Mouse (Mus musculus) bone marrow, adult 2 months (tissue): Measurements from ENCODE around the gene Dock2. TPM values are rescaled to one million over a fixed set of nuclear protein-coding genes. Genes with fewer than 3 reads are reported as not detected.

Experiments used
- H3K27ac ChIP-seq: fragments of 200-500 bp; 2 replicates; pipeline ENCODE4 v1.5.1; 2012; ENCODE audit warnings: low read depth, mild to moderate bottlenecking, control low read depth, inconsistent platforms, low read length; ENCODE audit not compliant: control insufficient read depth, poor library complexity, insufficient read depth
- H3K4me1 ChIP-seq: fragments of 200-500 bp; 2 replicates; pipeline ENCODE4 v1.6.1; 2011; ENCODE audit warnings: low read length; ENCODE audit not compliant: control insufficient read depth, insufficient read depth
- H3K4me3 ChIP-seq: fragments of 200-500 bp; replicated peaks from 2 replicates; pipeline ENCODE3; 2011; ENCODE audit warnings: mild to moderate bottlenecking, low read depth, low read length, control low read depth; ENCODE audit not compliant: control insufficient read depth
- CTCF ChIP-seq: fragments of 200-500 bp; IDR thresholded peaks from 2 replicates; pipeline ENCODE4 v1.5.1; 2011; ENCODE audit warnings: low read length, control low read depth; ENCODE audit not compliant: control insufficient read depth, insufficient read depth
- POLR2A ChIP-seq: fragments of 200-500 bp; IDR thresholded peaks from 2 replicates; pipeline ENCODE4 v1.6.1; 2011; ENCODE audit warnings: low read depth, mild to moderate bottlenecking, control low read depth, low read length, borderline replicate concordance; ENCODE audit not compliant: control insufficient read depth
- WGBS: fragments of 180-500 bp; shearing (Covaris S2); methylation state at CpG from one replicate; pipeline ENCODE4 v1.1.7; 2018; 5-methylcytosine and 5-hydroxymethylcytosine counted together
- polyA plus RNA-seq: library from polyadenylated mRNA; stranded (reverse); fragments of >200 nt; gene quantifications from 2 replicates; pipeline ENCODE4 v1.2.4, GENCODE M21; 2011; ENCODE audit warnings: low replicate concordance; ENCODE audit not compliant: missing spikeins, insufficient read depth, insufficient read length

Gene Dock2
- polyA plus RNA-seq, 1 experiment: 44.9 TPM

DNA sequence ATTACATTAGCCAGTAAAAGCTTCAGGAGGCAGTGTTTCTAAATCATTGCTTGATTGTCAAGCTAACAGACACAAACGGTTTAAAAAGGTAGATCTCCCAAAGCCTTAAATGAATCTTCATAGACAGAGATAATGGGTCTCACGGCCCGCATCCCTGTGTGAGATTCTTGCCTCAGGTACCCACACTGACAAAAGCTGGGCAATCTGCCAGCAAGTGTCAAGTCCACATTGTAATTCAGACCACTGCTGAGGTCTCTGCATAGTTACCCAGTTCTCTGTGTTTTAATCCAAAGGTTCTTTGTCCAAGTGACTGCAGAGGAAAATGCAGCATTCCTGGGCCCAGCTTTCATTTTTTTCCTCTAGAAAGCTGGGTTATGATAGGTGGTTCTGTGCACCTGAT is 315.1 kb downstream of the Dock2 start:
- TF ChIP-seq CTCF (no peak), POLR2A (no peak)
- no peaks in the 10 kb centered on the region for H3K4me1 ChIP-seq
- no peak overlapping the region for H3K27ac ChIP-seq
- WGBS: 78% methylated on average over 3 of the region's 3 CpGs
- no peak overlapping the region for H3K4me3 ChIP-seq

DNA sequence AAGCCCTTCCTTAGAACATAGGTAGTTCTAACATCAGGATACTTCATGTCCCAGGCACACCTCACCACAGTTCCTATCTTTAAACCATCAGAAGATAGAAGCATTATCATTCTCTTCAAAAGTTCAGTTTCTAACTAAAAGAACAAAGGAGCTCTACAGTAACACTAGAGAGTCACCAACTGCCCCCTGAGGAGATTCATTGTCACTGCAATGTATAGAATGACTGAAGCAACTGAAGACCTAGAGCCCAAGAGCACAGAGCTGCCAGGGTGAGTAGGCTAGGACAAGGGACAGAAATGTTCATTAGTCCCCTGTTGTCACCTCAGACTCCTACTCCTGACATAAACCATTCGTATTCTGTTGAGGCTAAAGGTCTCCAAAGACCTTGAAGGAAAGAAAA is 316.6 kb downstream of the Dock2 start:
- Histone ChIP-seq H3K4me1 (no peaks in the 10 kb centered on the region), H3K4me3 (no peak overlapping the region), H3K27ac (no peak overlapping the region)
- TF ChIP-seq CTCF (no peak), POLR2A (no peak)
- 77% methylated on average over 1 of the region's 1 CpGs for WGBS

DNA sequence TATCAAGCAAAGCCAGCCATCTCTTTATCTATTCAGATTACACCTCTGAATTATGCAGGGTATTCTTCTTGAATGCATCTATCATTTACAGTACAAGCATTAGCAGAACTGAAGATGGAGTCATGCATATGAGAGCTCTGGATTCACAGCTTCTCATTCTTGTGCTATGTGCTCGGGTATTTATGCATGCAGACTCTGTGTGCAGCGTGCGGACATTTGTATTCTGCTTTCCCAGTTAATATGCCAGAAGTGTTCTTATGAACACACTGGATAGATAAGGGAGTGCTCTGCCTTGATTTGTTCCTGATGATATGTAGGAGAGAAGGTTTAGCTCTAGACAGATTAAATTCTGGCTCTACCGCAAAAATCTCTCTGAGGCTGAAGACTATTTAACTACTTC is 333.7 kb downstream of the Dock2 start:
- 84% methylated on average over 4 of the region's 4 CpGs for WGBS
- Histone ChIP-seq H3K4me1 (no peaks in the 10 kb centered on the region), H3K27ac (no peak overlapping the region), H3K4me3 (no peak overlapping the region)
- no peak for TF ChIP-seq CTCF
- no peak for TF ChIP-seq POLR2A

- no peak overlapping the region for H3K27ac ChIP-seq
- 54% methylated on average over 4 of the region's 4 CpGs for WGBS
- no peak overlapping the region for H3K4me3 ChIP-seq
- no peak for TF ChIP-seq POLR2A
- no peaks in the 10 kb centered on the region for H3K4me1 ChIP-seq
Observed at GRCm38 (mm10) chr11:34447891-34448290, 335.8 kb downstream of the Dock2 start.

- Histone ChIP-seq H3K4me1 (no peaks in the 10 kb centered on the region), H3K4me3 (no peak overlapping the region), H3K27ac (no peak overlapping the region)
- no peak for TF ChIP-seq POLR2A
- no peak for TF ChIP-seq CTCF
- 62% methylated on average over 2 of the region's 2 CpGs for WGBS
Observed at GRCm38 (mm10) chr11:34438429-34438828, 345.3 kb downstream of the Dock2 start.

GRCm38 (mm10) chr11:34437446-34437845 is 346.2 kb downstream of the Dock2 start:
- WGBS: 73% methylated on average over 1 of the region's 1 CpGs
- H3K27ac ChIP-seq: no peak overlapping the region

GRCm38 (mm10) chr11:34431978-34432377 is 351.7 kb downstream of the Dock2 start:
- 87% methylated on average over 2 of the region's 2 CpGs for WGBS
- H3K4me3 ChIP-seq: no peak overlapping the region
- TF ChIP-seq POLR2A: no peak
- TF ChIP-seq CTCF: no peak
- no peaks in the 10 kb centered on the region for H3K4me1 ChIP-seq
- no peak overlapping the region for H3K27ac ChIP-seq

More at GRCm38 (mm10) chr11:34437446-34437845, 346.2 kb downstream of the Dock2 start:
- H3K4me1 ChIP-seq: no peaks in the 10 kb centered on the region
- TF ChIP-seq CTCF (no peak), POLR2A (no peak)
- no peak overlapping the region for H3K4me3 ChIP-seq

GRCm38 (mm10) chr11:34431371-34431770 is 352.3 kb downstream of the Dock2 start:
- H3K4me1 ChIP-seq: no peaks in the 10 kb centered on the region
- no peak overlapping the region for H3K27ac ChIP-seq
- 80% methylated on average over 5 of the region's 5 CpGs for WGBS
- TF ChIP-seq POLR2A: no peak
- no peak for TF ChIP-seq CTCF
- H3K4me3 ChIP-seq: no peak overlapping the region

GRCm38 (mm10) chr11:34430940-34431339 is 352.8 kb downstream of the Dock2 start:
- TF ChIP-seq CTCF (no peak), POLR2A (no peak)
- whole genome bisulfite sequencing: 90% methylated on average over 4 of the region's 4 CpGs
- Histone ChIP-seq H3K4me3 (no peak overlapping the region), H3K4me1 (no peaks in the 10 kb centered on the region), H3K27ac (no peak overlapping the region)

DNA sequence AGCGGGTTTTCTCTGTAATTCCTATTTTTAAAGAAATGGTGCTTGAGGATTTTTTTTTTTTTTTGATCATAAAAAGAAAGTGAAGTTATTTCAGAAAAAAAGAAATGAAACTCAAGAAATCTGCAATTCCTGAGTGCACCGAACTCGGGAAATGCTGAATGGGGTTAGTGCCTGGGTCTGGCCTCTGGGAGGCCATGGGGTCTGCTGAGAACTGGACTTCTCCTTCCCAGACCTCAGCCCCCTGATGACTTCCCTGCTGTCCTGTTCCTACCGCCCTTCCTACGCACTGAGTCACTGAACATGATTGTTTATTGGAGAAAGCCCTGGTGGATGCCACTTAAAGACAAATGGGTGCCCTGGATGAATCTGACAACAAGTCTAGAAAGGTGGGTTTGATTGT is 356.5 kb downstream of the Dock2 start:
- Histone ChIP-seq H3K4me3 (no peak overlapping the region), H3K4me1 (no peaks in the 10 kb centered on the region), H3K27ac (no peak overlapping the region)
- WGBS: 50% methylated on average over 5 of the region's 5 CpGs
- TF ChIP-seq CTCF: no peak
- no peak for TF ChIP-seq POLR2A
